Mouse (Mus musculus): ENCODE results near the gene Rab19.
"Not testable (repeated sequence)": the region's sequence is repeated elsewhere in the genome, so short reads cannot be mapped to it uniquely, and the experiment has no call there.

The Rab19 gene

DNA sequence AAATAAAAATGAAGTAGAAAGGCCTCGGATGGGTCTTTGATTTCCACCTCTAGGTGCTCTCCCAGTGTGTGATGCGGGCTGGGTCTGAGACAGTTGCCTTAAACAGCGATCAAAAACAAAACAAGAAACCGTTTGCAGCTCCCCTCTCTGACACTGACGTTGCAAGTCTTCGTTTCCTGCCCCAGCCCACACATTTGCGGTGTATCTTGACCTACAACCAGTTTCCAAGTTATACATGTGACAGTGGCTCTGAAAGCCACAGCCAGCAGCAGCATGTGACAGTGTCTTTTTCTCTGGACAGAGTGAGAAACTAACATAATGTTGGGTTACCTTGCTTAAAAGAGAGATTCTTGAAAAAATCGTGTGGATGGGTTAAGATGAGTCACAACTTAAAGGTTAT, 1.2 kb upstream of the Rab19 start:
- no peak for DNase-seq (ENCODE audit: low spot score)

DNA sequence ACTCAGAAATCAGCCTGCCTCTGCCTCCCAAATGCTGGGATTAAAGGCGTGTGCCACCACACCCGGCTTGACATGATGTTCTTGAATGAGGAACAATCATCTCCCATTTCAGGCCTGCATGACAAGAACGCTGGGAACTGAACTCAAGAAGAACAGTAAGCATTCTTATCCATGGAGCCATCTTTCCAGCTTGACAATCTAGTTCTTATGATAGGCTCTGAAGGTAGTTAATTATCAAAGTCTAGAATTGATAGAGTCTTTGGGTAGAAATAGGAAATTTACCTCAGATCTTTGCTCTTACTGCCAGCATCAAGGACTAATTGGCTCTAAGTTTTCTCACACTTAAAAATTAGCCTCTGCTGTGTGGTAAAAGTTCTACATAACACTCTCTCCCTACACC, 699 bp upstream of the Rab19 start:
- no peak for DNase-seq (ENCODE audit: low spot score)

DNA sequence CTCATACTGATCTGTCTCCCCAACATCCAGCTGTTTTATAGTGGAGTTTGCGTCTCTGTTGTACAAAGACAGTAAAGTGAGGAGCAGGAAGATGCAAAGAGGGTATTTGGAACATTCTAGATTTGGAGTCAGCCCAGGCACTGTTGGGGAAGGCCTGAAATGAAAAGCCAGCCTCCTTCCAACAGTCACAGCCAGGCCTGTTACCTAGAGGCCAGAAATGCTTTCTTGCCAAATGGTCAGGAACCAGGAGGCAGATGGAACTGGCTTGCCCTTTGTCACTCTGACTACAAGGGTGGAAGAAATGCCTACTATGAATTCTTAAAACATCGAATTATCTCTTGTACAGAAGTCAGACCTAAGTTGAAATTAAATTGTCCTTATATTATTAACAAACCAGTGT, 9.0 kb downstream of the Rab19 start:
- no peak for DNase-seq (ENCODE audit: low spot score)

DNA sequence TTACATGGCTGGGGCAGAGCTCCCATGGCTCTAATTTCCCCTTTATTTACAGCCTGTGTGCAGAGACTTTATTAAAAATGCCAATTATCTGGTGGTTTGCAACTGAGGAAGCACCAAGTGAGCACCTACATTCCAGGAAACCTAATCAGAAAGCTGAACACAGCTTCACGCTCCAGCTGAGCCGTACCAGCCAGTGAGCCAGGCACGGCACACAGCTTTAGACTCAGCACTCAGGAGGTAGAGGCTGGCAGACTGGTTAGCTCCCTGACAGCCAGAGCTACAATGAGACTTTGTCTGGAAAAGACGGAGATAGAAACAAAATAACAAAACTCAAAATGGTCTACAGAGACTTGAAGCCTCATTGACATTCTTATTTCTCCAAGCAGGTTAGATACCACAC, 14.5 kb downstream of the Rab19 start:
- no peak for DNase-seq (ENCODE audit: low spot score)

DNA sequence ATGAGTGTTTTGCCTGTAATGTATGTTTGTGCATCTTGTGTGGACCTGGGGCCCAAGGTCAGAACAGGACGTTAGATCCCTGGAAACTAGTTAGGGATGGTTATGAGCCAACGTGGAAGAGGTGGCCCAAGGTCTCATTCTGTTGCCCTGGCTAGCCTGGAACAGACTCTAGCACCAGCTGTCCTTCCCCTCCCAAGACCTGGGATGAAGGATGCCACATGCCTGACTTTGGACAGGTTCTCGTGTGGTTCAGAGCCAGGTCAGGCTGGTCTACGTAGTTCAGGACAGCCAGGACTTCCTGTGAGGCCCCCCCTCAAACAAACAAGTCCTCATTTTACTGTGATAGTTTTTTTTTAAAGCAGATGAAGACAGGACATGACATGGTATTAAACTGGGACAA, 14.9 kb downstream of the Rab19 start:
- DNase-seq (ENCODE audit: low spot score), result no peak

DNA sequence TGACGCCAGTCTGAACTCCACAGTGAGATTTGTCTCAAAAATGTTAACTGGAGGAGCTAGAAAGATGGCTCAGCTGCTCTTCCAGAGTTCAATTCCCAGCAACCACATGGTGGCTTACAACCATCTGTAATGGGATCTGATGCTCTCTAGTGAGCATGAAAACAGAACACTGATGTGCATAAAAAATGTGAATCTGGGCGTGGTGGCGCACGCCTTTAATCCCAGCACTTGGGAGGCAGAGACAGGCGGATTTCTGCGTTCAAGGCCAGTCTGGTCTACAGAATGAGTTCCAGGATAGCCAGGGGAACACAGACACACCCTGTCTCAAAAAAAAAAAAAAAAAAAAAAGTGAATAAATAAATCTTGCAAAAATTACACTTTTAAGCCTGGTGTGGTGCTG, 16.1 kb downstream of the Rab19 start:
- no peak for DNase-seq (ENCODE audit: low spot score)

DNA sequence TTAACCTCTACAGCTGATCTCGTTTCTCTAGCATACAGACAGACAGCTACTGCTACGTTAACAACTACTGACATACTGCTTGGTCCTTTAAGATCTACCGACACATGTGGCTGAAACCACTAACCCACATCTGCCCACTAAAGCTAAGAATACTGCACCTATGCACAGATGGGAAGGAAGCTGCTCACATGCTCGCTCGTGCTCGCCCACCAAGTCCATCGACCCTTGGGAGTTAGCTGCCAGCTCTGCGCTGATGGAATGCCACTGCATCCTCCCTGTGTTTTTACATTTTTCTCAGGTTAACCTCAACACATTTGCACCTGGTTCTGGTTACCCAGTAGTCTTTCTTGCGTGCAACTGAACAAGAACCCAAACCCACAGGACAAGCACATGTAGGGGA, 17.4 kb downstream of the Rab19 start:
- DNase-seq (ENCODE audit: low spot score), result no peak

DNA sequence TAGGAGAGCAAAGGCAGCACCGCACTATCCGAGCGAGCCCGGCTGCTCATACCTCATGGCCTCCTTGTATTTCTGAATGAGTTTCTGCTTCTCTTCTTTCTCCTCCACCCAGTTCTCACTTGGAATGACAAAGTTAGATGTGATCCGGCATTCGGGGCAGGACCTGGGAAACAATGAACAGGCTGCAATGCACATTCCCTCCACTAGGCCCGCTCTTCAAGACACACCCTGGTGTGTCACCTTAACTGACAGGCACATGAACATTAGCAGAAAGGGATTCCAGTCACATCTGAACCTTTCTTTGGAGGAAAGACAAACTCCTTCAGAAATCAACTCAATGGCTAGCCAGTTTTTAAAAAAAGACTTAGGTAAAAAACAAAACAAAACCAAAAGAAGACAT, 19.4 kb downstream of the Rab19 start:
- no peak for DNase-seq (ENCODE audit: low spot score)

DNA sequence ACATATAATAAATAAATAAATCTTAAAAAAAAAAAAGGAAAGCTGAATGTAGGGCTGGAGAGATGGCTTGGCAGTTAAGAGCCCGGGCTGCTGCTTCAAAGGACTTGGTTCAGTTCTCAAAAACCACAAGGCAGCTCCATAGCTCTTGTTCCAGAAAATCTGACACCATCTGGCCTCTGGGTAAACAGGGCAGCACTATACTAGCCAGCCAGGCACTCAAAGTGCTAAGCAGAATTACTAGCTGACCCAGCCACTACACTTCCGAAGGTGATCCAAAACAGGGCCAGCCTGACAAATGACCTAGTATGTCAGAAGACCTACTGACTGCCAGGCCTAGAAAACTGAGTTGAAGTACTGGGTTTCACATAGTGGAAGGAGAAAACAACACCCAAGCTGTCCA, 22.2 kb downstream of the Rab19 start:
- no peak for DNase-seq (ENCODE audit: low spot score)

DNA sequence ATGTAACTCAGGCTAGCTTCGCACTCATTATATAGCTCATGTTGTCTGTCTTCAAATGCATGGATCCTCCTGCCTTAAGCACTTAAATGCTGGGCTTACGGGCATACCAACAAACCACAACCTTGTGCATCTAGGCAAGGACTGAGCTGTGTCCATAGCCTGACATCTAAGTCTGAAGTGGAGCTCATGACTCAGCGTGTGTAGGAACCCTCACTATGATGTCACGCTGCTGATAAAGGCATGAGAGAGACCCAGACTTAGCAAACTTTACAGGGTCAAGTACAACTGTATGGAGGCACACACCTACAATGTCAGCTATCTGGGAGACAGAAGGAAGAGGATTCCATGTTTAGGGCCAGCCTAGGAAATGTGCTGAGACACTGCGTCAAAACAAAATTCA, 25.5 kb downstream of the Rab19 start:
- no peak for DNase-seq (ENCODE audit: low spot score)

DNA sequence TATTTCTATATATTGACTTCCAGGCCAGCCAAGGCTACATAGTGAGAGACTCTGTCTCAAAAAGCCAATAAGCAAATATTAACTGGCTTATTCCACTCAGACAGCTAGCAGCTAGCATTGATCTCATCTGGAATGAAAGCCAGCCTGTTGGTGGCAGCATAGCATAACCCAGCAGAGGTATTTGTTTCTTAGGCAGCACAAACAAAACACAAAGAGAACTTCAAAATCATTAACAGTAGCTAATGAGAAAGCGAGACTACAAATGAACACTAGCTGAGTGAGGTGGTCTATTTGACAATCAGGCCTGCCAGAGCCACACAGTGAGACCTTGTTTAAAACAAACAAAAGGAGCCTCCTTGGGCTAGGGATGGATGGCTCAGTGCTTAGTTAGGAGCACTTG, 33.1 kb downstream of the Rab19 start:
- no peak for DNase-seq (ENCODE audit: low spot score)

DNA sequence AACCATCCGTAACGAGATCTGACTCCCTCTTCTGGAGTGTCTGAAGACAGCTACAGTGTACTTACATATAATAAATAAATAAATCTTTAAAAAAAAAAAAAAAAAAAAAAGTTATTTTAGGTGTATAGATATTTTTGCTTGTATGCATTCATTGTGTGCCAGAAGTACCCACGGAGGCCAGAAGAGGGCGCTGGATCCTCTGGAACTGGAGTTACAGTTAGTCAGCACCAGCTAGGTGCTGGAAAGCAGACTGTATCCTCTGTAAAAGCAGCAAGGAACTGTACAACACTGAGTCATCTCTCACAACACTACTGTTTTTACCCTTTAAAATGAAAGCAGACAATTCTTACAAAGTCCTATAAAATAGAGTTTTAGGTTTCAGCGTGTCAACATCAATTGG, 34.8 kb downstream of the Rab19 start:
- DNase-seq (ENCODE audit: low spot score), result peak; percentile 25

DNA sequence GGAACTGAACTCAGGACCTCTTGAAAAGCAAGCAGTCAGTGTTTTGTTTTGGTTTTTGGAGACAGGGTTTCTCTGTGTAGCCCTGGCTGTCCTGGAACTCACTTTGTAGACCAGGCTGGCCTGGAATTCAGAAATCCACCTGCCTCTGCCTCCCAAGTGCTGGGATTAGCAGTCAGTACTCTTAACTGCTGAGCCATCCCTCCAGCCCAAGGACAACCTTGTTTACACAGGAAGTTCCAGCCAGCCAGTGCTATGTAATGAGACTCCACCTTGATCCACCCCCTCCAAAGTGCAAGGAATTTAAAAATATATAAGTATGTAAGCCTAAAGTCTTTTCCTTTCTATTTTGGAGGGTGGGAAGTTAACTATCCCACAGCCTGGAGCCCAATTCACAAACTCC, 35.7 kb downstream of the Rab19 start:
- DNase-seq (ENCODE audit: low spot score), result not testable (repeated sequence)

DNA sequence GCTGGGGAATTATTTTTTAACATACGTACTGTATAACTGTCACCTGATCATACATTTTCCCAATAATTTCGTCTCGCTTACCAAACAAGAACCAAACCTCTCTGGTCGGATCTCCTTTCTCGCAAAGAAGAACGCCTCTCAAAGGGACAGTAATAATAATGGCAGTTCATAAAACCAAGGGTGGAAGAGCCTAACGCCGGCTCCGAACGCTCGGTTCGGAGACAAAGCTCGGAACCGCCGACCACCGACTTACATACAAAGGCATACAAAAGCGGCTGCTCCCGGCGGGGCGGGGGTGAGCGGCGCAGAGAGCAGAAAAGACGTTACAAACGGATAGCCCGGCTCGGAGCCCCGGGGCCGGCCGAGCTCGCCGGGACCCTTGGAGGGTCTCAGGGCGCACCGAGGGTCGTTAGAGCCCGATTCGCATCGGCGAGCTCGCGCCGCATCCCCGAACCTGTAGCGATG, 38.4 kb downstream of the Rab19 start:
- DNase-seq (ENCODE audit: low spot score), result no peak

DNA sequence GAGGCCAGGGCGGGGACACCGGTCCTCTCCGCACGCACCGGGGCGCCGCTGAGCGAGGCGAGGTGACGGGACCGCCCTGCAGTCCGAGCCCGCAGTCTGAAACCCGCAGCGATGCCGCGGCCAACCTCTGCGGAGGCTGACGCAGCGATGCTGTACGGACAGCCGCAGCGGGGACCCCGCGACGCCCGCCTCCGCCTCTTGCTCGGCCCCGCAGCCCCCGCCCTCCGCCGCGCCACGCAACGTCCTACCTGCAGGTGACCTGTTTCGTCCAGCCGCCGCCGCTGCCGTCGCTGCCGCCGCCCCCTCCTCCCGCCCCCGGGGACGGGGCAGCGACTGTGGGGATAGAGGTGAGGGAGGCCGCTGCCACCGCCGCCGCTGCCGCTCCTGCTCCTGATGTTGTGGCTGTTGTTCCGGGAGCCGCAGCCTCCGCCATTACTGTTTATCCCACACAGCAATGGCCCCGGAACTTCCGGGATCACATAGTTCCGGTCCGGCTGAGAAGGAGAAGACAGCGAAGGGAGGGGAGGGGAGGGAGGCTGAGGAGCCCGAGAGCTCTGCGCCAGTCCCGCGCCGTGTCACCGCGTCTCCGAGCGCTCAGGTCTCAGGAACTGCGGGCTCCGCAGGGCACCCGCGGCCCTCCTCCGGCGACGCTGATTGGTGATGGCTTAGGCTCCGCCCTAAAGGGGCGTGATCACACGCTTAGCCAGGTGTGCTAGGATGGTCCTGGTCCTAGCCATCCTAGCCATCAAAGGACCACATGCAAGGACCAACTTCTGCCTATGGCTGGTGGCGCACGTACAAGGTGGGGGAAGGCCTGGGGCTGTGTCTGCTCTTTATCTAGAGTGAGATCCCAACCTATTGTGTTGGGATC, 39.1 kb downstream of the Rab19 start, which contains the start of gene Mkrn1:
TSS of gene Mkrn1 (minus strand) at position 612 of the 871 bp plus-strand sequence.
- peak; percentile 18 for DNase-seq (ENCODE audit: low spot score)

DNA sequence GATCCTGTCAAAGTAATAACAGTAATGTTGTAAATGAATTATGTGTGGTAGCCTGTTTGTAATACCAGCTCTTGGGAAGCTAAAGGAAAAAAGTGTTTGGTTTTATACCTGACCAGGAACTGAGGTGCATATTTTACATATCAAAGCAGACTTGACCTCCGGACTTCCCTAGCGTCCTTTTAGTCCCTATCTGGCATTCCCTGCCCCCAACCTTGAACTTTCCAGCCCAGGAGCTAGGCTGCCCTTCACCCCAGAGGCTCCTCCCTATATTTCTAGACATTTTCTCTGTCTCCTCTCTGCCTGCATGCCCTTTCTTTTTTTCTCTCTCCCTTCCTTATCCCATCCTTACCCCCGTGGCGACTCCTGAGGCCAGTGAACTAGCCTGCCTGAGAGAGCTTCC, 39.9 kb downstream of the Rab19 start:
- DNase-seq (ENCODE audit: low spot score), result no peak

DNA sequence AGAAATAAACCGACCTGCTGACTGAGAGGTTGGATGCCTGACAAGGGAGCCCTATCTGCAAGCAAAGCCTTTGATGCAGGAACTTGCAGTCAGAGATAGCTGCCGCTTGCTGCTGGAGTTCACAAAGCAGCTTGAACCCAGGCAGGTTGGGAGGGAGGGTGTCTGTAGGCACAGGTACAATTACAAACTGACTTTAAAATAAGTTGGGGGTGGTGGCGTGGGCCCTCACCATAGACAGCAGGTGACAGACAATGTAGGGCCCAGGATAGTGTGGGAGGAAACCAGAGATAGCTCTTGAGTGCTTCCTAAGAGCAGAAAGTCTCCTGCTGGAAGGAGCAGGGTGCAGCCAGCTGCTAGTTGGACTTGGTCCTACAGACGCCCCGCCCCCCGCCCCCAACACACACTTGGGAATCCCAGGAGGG, 42.2 kb downstream of the Rab19 start:
- no peak for DNase-seq (ENCODE audit: low spot score)

DNA sequence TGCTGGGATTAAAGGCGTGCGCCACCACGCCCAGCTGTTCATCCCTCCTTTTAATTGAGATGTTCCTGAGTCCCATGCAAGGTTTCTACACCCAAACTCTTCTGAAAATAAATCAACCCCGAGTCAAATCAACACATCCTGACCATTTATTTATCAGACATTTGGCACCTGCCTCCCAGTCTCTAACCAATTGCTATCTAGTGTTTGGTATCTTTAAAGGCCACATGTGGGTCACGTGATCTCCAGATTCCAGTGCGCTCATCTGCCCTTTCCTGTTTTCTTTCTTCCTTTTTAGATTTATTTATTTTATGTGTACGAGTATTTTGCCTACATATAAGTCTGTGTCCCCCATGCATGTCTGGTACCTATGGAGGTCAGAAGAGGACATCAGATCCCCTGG, 42.7 kb downstream of the Rab19 start:
- DNase-seq (ENCODE audit: low spot score), result no peak

DNA sequence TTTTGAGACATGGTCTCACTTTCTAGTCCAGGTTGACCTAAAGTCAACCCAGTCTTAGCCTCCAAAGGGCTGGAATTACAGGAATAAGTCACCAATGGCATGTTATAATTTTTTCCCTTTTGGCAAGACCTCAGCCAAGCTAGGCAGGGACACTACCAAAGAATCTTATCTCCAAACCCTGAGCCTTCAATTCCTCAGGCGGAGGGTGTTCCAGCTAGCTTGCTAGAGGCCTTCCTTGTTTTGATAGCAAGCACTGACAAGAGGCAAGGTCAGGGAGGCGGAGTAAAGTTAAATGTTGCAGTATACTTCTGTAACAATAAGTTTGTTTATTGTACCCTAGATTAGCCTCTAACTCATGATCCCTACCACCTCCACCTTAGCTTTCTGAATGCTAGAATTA, 44.2 kb downstream of the Rab19 start:
- no peak for DNase-seq (ENCODE audit: low spot score)

DNA sequence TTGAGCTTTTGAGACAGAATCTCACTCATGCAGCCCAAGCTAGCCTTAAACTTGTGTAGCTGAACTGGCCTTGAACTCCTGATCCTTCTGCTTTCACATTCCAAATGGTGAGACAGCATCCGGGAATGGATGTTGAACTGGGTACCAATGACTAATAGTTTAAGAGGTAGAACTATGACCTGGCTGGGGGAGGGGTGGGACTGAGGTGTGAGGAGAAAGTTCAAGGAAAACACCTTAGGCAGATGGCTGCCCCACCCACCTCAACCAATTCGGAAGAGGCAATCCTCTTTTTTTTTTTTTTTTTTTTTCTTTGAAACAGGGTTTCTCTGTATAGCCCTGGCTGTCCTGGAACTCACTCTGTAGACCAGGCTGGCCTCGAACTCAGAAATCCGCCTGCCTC, 45.8 kb downstream of the Rab19 start:
- DNase-seq (ENCODE audit: low spot score), result no peak

DNA sequence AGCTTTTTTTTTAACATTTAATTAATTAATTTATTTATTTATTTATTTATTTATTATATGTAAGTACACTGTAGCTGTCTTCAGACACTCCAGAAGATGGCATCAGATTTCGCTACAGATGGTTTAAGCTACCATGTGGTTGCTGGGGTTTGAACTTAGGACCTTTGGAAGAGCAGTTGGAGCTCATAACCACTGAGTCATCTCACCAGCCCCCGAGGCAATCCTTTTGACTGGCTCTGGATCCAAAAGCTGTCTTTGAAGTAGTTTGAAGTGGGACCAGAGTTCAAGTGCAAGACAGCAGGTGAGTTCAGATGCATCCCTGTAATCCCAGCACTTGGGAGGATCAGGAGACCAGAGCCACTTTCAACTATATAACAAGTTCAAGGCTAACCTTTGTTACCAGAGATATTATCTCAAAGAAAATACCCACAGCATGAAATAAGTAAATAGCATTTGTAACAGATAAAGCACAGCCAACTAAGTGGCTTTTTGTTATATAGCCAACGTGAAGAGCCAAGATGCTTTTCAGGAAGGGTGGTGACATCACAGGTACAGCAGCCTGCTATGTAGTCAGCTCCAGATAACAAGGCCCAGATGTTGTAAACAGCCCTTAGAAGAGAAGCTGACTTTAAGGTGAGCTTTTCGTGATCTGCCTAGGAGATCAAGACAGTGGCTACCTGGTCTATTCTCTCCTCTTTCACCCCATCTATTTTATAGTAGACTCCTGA, 46.5 kb downstream of the Rab19 start:
- no peak for DNase-seq (ENCODE audit: low spot score)

DNA sequence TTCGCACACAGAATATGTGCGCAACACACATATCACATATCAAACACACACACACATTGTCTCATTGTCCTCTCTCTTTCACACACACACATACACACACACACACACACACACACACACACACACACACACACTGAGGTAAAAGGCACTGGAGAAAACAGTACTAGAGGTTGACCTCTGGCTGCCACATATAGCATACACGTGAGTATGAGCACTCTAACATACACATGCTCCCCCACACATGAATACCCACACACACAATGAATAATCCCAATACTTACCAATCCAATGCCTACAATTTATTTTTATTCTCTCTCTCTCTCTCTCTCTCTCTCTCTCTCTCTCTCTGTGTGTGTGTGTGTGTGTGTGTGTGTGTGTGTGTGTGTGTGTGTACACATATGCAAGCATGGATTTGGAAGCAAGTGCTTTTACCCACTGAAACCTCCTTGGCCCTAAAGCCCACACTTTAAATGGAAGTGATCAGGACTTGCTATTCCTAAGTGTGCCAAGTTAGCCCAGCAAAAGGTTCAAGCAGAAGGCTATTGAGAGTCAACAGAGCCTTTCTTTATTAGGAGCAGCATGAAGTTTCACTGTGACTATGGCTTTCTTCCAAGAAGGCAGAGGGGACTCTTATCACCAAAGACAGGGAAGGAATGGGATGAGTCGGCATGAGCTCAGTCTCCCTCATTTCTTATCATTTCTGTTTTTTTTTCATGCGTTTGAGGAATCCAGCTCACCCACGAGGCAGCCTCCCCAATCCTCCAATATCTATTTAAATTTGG, 48.2 kb downstream of the Rab19 start:
- DNase-seq (ENCODE audit: low spot score), result no peak

DNA sequence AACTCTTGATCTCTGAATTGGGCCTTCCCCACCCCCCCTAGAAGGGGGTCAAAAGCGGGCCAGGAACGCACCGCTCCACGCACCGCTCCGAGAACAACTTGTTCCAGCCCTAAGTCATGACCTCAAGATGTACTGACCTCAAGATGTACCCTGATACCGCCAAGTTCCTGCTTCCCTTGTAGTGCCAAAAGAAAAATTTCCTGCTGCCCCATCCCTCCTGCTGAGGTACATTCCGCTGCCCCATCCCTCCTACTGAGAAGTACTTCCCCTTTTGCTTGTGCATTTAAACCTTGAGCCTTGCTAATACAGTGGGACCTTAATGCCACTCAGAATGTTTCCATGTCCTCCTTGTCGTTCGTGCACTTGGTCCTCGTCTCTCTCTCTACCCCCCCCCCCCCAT, 49.7 kb downstream of the Rab19 start:
- DNase-seq (ENCODE audit: low spot score), result no peak

Measured in urinary bladder, postnatal 10 days (tissue).